Comparison of ENCODE assay signal across 9 mouse cellular contexts in genomic region chr12:8817467-8818232, GRCm38 (mm10). TPM values are rescaled to one million over a fixed set of nuclear protein-coding genes. Genes with fewer than 3 reads are reported as not detected.
DNase-seq lines count a peak whose midpoint lies in the region; ATAC-seq lines count a peak whose summit lies in the region.
"Had no signal": no experiment of that assay in that cellular context is flagged by ENCODE, and none has a peak within 500 bp of the region (broad histone marks: within the 10 kb centered on the region; RNA-seq: fewer than 3 reads in every experiment).

No protein-coding gene starts in this region.

- ATAC-seq in hindbrain, embryonic 13.5 days (ENCODE audit: low FRiP score) = 0 out of 2 replicates have a peak, but pooled peaks have one; percentile 36
- ATAC-seq in hindbrain, embryonic 11.5 days (ENCODE audit: low FRiP score) = no peak
- peak; percentile 70 for ATAC-seq in forebrain, embryonic 16.5 days
- peak; percentile 93 for ATAC-seq in kidney, embryonic 16.5 days (ENCODE audit: low FRiP score, low TSS enrichment)
- ATAC-seq in midbrain, embryonic 16.5 days = peak; percentile 80
- no peak for ATAC-seq in liver, embryonic 12.5 days

- 34% methylated on average over 13 of the region's 13 CpGs for WGBS in hindbrain, embryonic 13.5 days
- WGBS in hindbrain, embryonic 11.5 days = 36% methylated on average over 13 of the region's 13 CpGs
- 26% methylated on average over 13 of the region's 13 CpGs for WGBS in forebrain, embryonic 16.5 days
- WGBS in kidney, embryonic 16.5 days = 21% methylated on average over 13 of the region's 13 CpGs
- WGBS in midbrain, embryonic 16.5 days = 32% methylated on average over 13 of the region's 13 CpGs
- 33% methylated on average over 13 of the region's 13 CpGs for WGBS in liver, embryonic 12.5 days (ENCODE audit: insufficient replicate concordance)

- H3K9ac ChIP-seq in hindbrain, embryonic 13.5 days = peak overlapping the region; percentile 29; the same call in 1 of the 2 replicates
- no peak overlapping the region for H3K9ac ChIP-seq in hindbrain, embryonic 11.5 days (ENCODE audit: low read depth, low read length)
- H3K9ac ChIP-seq in forebrain, embryonic 16.5 days (replicated peaks; ENCODE audit: low read depth, low read length) = no peak overlapping the region
- 0 out of 2 replicates have a peak overlapping the region, but pooled peaks have one; percentile 11 for H3K9ac ChIP-seq in kidney, embryonic 16.5 days (replicated peaks; ENCODE audit: low read length)
- H3K9ac ChIP-seq in midbrain, embryonic 16.5 days (ENCODE audit: low read depth, low read length) = no peak overlapping the region; the same call in 1 of the 2 replicates
- no peak overlapping the region for H3K9ac ChIP-seq in liver, embryonic 12.5 days
- H3K9ac ChIP-seq: liver, embryonic 14.5 days had no signal

- H3K4me3 ChIP-seq in hindbrain, embryonic 13.5 days = no peak overlapping the region
- no peak overlapping the region for H3K4me3 ChIP-seq in hindbrain, embryonic 11.5 days (ENCODE audit: low read depth, low read length)
- no peak overlapping the region for H3K4me3 ChIP-seq in forebrain, embryonic 16.5 days (replicated peaks; ENCODE audit: low read length)
- H3K4me3 ChIP-seq in kidney, embryonic 16.5 days (ENCODE audit: low read length) = no peak overlapping the region
- H3K4me3 ChIP-seq in midbrain, embryonic 16.5 days (ENCODE audit: low read depth, low read length) = no peak overlapping the region
- H3K4me3 ChIP-seq in liver, embryonic 12.5 days = no peak overlapping the region

- H3K36me3 ChIP-seq in hindbrain, embryonic 13.5 days = no peaks in the 10 kb centered on the region
- no peaks in the 10 kb centered on the region for H3K36me3 ChIP-seq in hindbrain, embryonic 11.5 days (ENCODE audit: control insufficient read depth, insufficient read depth, low read length)
- H3K36me3 ChIP-seq in forebrain, embryonic 16.5 days (ENCODE audit: control insufficient read depth, insufficient read depth) = no peaks in the 10 kb centered on the region
- no peaks in the 10 kb centered on the region for H3K36me3 ChIP-seq in kidney, embryonic 16.5 days (ENCODE audit: insufficient read depth, low read length)
- H3K36me3 ChIP-seq in midbrain, embryonic 16.5 days (ENCODE audit: control insufficient read depth, insufficient read depth, low read length) = no peaks in the 10 kb centered on the region
- no peaks in the 10 kb centered on the region for H3K36me3 ChIP-seq in liver, embryonic 12.5 days

- H3K4me2 ChIP-seq in hindbrain, embryonic 13.5 days = no peak overlapping the region
- no peak overlapping the region for H3K4me2 ChIP-seq in hindbrain, embryonic 11.5 days (replicated peaks; ENCODE audit: low read depth, low read length)
- peak overlapping the region; percentile 16; the same call in 1 of the 2 replicates for H3K4me2 ChIP-seq in forebrain, embryonic 16.5 days (ENCODE audit: low read length)
- peak overlapping the region; percentile 31 for H3K4me2 ChIP-seq in kidney, embryonic 16.5 days (replicated peaks; ENCODE audit: low read depth, low read length)
- 0 out of 2 replicates have a peak overlapping the region, but pooled peaks have one; percentile 27 for H3K4me2 ChIP-seq in midbrain, embryonic 16.5 days (ENCODE audit: low read length)
- no peak overlapping the region for H3K4me2 ChIP-seq in liver, embryonic 12.5 days

- no peak overlapping the region for H3K27ac ChIP-seq in hindbrain, embryonic 13.5 days
- H3K27ac ChIP-seq in hindbrain, embryonic 11.5 days (ENCODE audit: low read depth, low read length) = no peak overlapping the region
- no peak overlapping the region for H3K27ac ChIP-seq in forebrain, embryonic 16.5 days (ENCODE audit: low read length)
- H3K27ac ChIP-seq in kidney, embryonic 16.5 days (ENCODE audit: low read length) = no peak overlapping the region
- H3K27ac ChIP-seq in midbrain, embryonic 16.5 days (ENCODE audit: low read length) = no peak overlapping the region
- no peak overlapping the region for H3K27ac ChIP-seq in liver, embryonic 12.5 days
- H3K27ac ChIP-seq: liver, embryonic 14.5 days had no signal

- no peaks in the 10 kb centered on the region for H3K9me3 ChIP-seq in hindbrain, embryonic 13.5 days
- no peaks in the 10 kb centered on the region for H3K9me3 ChIP-seq in hindbrain, embryonic 11.5 days (ENCODE audit: control insufficient read depth, low read length)
- H3K9me3 ChIP-seq in forebrain, embryonic 16.5 days (ENCODE audit: control insufficient read depth, low read length) = no peaks in the 10 kb centered on the region
- no peaks in the 10 kb centered on the region for H3K9me3 ChIP-seq in kidney, embryonic 16.5 days (ENCODE audit: low read length)
- H3K9me3 ChIP-seq in midbrain, embryonic 16.5 days (replicated peaks; ENCODE audit: control insufficient read depth, low read length, poor library complexity, severe bottlenecking) = no peaks in the 10 kb centered on the region
- H3K9me3 ChIP-seq in liver, embryonic 12.5 days (replicated peaks) = no peaks in the 10 kb centered on the region

- DNase-seq in hindbrain, embryonic 11.5 days (ENCODE audit: low spot score) = no peak
- DNase-seq in NIH3T3 (ENCODE audit: low read depth) = peak; percentile 58
- DNase-seq in left cerebral cortex, adult 11 months (ENCODE audit: low spot score) = no peak

- H3K4me1 ChIP-seq in hindbrain, embryonic 13.5 days (replicated peaks) = peaks cover 9% of the 10 kb centered on the region
- H3K4me1 ChIP-seq in hindbrain, embryonic 11.5 days (replicated peaks; ENCODE audit: control insufficient read depth, insufficient read depth, low read length) = no peaks in the 10 kb centered on the region
- peaks cover 7% of the 10 kb centered on the region for H3K4me1 ChIP-seq in forebrain, embryonic 16.5 days (replicated peaks; ENCODE audit: control insufficient read depth, insufficient read depth, low read length)
- peaks cover 12% of the 10 kb centered on the region for H3K4me1 ChIP-seq in kidney, embryonic 16.5 days (ENCODE audit: insufficient read depth, low read length)
- H3K4me1 ChIP-seq in midbrain, embryonic 16.5 days (ENCODE audit: control insufficient read depth, insufficient read depth, low read length) = peaks cover 3% of the 10 kb centered on the region; the same call in 1 of the 2 replicates
- H3K4me1 ChIP-seq in liver, embryonic 12.5 days = no peaks in the 10 kb centered on the region

- H3K27me3 ChIP-seq in hindbrain, embryonic 13.5 days = no peaks in the 10 kb centered on the region
- H3K27me3 ChIP-seq in hindbrain, embryonic 11.5 days (ENCODE audit: control insufficient read depth, insufficient read depth, low read length) = no peaks in the 10 kb centered on the region
- H3K27me3 ChIP-seq in forebrain, embryonic 16.5 days (replicated peaks; ENCODE audit: control insufficient read depth, insufficient read depth, low read length) = no peaks in the 10 kb centered on the region
- H3K27me3 ChIP-seq in kidney, embryonic 16.5 days (ENCODE audit: insufficient read depth, low read length) = no peaks in the 10 kb centered on the region
- no peaks in the 10 kb centered on the region for H3K27me3 ChIP-seq in midbrain, embryonic 16.5 days (ENCODE audit: control insufficient read depth, insufficient read depth, low read depth, low read length)
- peaks cover 11% of the 10 kb centered on the region; the same call in 1 of the 2 replicates for H3K27me3 ChIP-seq in liver, embryonic 12.5 days (replicated peaks)

RNA-seq across cellular contexts. Expression of gene Sdc1, which starts 46.5 kb away (rescaled TPM):
- 23.7 and 25.6 TPM in 2 replicates for polyA plus RNA-seq in hindbrain, embryonic 13.5 days (2015; fragmentation: Nextera tagmentation; extraction: Ambion mirVana)
- 49.3 and 62.4 TPM in 2 replicates for polyA plus RNA-seq in hindbrain, embryonic 11.5 days (2014; fragmentation: Nextera tagmentation; extraction: Ambion mirVana)
- polyA plus RNA-seq in forebrain, embryonic 16.5 days (2015; fragmentation: Nextera tagmentation; extraction: Ambion mirVana) = 25.0 and 33.4 TPM in 2 replicates
- polyA plus RNA-seq in kidney, embryonic 16.5 days (2015; fragmentation: Nextera tagmentation; extraction: Ambion mirVana) = 65.4 and 66.9 TPM in 2 replicates
- polyA plus RNA-seq in midbrain, embryonic 16.5 days (2015; fragmentation: Nextera tagmentation; extraction: Ambion mirVana) = 16.7 and 19.0 TPM in 2 replicates
- 27.7 and 30.2 TPM in 2 replicates for polyA plus RNA-seq in liver, embryonic 12.5 days (2016; fragmentation: Nextera tagmentation; extraction: Ambion mirVana)

Comparison
In these comparisons a context has a peak if more than half of its experiments do, and no peak if none do; other contexts are left out.
1. ATAC-seq: peak in hindbrain, embryonic 13.5 days (single experiment), forebrain, embryonic 16.5 days (single experiment), kidney, embryonic 16.5 days (single experiment) and midbrain, embryonic 16.5 days (single experiment); none in hindbrain, embryonic 11.5 days (single experiment) and liver, embryonic 12.5 days (single experiment).
2. H3K9ac ChIP-seq: peak in hindbrain, embryonic 13.5 days (single experiment) and kidney, embryonic 16.5 days (single experiment); none in hindbrain, embryonic 11.5 days (single experiment), forebrain, embryonic 16.5 days (single experiment), midbrain, embryonic 16.5 days (single experiment) and liver, embryonic 12.5 days (single experiment).
3. H3K4me2 ChIP-seq: peak in forebrain, embryonic 16.5 days (single experiment), kidney, embryonic 16.5 days (single experiment) and midbrain, embryonic 16.5 days (single experiment); none in hindbrain, embryonic 13.5 days (single experiment), hindbrain, embryonic 11.5 days (single experiment) and liver, embryonic 12.5 days (single experiment).